Mouse (Mus musculus) thymus, postnatal 4 days (tissue): ENCODE results near the gene Casp6.

Experiments used
- DNase-seq: peaks from one replicate; pipeline ENCODE4 v3.0.0; 2021

Casp6 gene

DNA sequence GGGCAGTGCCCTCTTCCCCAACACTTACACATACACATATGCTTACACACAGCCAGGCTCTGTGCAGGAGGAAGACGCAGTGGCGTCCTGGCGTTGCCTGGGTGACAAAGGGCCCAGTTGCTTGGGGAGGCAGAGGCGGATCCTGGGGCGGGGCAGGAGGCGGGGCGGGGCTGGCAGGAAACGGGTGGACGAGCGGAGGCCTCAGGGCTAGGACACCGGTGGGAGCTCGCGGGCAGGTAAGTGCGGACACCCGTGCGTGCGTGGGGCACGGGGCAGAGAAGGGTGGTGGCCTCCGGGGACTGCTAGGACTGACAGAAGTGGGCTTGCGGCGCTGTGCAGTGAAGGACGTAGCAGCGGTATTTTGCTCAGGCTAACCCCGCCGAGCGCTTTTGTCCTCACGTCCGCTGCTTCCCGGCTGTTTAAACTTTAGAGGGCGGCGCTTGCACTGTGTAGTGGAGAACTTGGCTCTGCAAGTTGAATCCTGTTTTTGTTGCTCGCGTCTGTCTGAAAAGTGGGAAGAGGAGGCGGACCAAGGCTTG lies at the start of gene Casp6:
TSS of gene Casp6 (plus strand) at position 155 of the 539 bp plus-strand sequence.
- peak; percentile 92 for DNase-seq

DNA sequence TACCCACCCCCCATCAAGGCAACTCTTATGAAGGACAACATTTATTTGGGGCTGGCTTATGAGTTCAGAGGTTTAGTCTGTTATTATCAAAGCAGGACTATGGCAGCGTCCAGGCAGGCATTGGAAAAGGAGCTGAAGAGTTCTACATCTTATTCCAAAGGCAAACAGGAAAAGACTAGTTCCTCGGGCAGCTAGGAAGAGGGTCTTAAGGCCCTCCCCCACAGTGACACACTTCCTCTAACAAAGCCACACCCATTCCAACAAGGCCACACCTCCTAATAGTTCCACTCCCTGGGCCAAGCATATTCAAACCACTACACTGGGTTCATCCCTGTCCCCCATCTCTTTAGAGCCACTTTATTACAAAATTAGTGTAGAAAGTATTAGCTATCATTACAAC lies 38.6 kb upstream of the Casp6 start:
- DNase-seq = no peak

DNA sequence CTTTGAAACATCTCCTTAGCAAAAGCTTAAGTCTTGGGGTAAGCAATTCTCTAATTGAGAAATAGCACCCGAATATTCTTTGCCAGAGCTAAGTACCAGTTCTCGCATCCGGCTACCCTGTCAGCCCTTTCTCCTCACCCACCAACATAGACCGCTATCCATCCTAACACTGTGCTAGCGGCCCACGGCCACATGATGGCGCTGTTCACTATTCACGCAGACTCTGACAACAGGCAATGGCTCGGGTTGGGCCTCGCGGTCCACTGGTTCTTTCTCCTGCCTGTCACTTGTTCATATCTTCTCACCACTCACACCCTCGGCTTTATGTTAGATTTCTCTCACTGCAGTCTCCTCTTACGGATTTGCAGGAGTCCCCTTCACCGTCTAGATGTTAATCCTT lies 37.5 kb upstream of the Casp6 start:
- peak; percentile 77 for DNase-seq

DNA sequence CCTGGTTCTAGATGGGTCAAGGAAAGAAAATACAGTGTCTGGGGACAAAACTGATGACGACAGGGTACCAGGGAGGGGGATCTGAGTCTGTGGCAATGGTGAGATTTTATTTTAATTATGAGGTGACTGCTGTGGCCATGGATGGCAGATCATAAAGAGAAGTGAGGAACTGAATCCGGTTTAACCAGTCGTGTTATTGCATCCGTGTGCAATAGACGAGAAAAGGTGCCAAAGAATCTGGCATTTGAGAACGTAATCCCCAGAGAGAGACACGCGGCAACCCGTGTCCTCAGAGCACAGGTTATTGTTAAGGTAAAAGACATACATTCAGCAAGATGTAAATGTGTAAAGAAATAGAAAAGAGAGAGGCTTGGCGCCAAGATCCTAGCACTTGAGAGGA lies 23.9 kb upstream of the Casp6 start:
- DNase-seq = no peak

DNA sequence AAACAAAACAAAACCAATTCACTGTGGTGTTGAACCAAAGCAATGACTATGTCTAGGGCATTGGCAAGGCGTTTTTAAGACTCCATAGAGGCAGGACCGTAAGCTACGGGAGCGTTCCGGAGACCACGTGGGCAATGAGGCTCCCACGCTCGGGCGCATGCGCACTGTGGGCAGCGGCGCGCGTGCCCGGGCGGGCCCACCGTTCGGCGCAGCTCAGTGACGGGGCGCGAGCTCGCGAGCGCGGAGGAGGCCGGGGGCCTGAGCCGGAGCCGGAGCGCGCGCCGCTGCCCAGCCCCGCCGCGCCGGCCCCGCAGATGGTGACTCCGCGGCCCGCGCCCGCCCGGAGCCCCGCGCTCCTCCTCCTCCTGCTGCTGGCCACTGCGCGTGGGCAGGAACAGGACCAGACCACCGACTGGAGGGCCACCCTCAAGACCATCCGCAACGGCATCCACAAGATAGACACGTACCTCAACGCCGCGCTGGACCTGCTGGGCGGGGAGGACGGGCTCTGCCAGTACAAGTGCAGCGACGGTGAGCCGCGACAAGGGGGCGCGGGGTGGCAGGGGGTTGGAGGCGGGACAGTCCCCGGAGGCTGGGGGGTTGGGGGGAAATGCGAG lies 22.7 kb upstream of the Casp6 start, which contains the start of gene Pla2g12a:
TSS of gene Pla2g12a (plus strand) at position 202 of the 617 bp plus-strand sequence.
- peak; percentile 95 for DNase-seq

DNA sequence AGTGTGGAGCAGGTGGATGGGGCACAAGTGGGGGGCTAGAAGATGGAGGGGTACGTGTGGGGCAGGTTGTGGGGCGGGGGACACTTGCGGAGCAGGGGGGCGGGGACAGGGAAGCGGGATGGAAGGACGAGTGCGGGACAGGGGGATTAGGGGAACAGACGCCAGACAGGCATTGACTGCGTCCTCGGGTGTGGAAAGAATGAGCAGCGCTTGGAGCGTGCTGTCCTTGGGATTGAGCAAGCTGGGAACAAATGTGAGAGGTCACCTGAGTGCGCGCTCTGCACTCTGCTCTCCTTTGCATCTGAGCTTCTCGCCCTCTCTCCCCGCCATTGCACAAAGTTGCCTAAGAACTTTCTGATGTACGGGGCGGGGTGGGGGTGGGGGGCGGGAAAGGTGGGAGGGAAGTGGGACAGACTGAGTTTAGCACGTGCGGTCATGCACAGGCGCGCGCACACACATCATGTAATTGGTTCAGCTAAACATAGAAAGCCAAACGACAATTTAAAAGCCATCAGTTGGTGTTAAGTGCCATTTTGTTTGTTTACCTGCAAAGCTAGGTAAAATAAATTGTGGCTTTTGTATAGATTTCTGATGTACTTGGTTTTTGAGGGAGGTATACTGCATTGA lies 22.0 kb upstream of the Casp6 start:
- no peak for DNase-seq

DNA sequence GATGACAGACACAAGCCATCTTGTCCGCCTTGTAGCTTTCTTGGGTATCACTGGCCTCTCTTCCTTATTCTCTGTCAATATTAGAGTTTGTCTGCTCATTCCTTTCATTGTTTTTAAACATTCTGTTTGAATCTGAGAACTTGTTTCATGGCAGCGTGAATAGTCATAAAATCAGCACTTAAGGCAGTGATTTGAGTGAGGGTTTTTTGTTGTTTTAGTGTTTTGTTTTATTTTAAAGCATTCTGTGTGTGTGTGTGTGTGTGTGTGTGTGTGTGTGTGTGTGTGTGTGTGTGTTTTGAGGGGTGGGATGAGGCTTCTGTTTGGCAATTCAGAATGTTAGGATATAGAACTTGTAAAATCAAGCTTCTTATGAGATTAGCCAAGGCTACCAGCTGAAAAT lies 21.3 kb upstream of the Casp6 start:
- DNase-seq = no peak

DNA sequence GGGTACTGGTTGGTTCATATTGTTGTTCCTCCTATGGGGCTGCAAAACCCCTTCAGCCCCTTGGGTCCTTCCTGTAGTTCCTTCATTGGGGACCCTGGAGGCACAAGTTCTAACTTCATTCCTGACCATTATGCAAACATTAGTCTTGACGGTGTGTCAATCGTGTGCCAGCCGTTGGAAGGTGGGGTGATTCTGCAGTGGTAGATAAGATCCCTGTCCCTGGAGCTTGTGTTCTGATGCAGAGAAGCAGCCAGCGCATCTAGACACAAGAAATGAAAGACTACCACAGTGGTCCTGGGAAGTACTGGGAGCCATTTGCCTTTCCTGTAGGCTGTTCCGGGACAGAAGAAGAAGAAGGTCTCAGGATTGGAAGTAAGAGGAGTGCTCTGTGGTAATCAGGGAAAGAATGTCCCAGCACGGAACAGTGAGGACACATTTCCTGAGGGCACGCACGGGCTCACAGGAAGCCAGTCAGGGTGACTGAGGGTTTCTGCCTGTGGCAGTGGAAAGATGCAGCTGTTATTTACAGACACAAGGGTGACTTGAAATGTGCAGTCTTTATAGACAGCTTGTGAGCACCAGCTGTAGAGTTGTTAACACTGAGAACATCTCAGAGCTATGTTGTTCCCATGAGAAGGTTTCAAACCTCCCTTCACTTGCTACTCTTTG lies 20.2 kb upstream of the Casp6 start:
- peak; percentile 54 for DNase-seq

DNA sequence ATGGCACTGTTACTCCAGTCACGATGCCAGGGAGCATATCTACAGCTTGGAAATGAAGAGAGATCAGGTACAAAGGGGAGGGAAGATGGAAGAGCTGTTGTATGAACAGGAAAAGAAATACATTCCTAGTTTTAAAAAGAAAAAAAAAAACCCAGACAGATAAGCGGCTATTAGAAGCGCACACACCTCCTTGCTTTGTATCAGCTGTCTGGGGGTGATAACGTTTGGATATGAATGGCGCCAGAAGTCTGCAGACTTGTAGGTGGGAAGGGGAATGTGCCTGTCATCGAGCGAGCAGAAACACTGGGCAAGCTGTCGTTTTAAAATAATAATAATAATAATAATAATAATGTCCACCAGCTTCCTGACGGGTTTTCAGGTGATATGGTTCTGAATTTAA lies 15.6 kb upstream of the Casp6 start:
- no peak for DNase-seq

DNA sequence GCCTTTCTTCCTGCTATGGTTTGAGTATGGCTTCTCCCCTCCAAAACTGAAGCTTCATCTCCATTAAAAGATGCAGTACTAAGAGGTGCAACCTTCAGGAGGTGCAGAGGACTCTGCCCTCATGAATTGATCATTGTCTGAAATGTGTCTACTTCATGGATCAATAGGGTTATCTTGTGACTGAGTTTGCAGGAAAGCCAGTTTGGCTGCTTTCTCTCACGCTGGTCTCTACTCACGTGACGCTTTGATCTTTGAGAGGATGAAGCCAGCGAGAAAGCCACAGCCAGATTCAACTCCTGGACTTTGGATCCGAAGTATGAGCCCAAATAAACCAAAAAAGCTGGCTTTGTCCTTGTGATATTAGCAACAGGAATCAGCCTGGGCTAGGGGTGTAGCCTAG lies 14.8 kb upstream of the Casp6 start:
- DNase-seq = no peak

DNA sequence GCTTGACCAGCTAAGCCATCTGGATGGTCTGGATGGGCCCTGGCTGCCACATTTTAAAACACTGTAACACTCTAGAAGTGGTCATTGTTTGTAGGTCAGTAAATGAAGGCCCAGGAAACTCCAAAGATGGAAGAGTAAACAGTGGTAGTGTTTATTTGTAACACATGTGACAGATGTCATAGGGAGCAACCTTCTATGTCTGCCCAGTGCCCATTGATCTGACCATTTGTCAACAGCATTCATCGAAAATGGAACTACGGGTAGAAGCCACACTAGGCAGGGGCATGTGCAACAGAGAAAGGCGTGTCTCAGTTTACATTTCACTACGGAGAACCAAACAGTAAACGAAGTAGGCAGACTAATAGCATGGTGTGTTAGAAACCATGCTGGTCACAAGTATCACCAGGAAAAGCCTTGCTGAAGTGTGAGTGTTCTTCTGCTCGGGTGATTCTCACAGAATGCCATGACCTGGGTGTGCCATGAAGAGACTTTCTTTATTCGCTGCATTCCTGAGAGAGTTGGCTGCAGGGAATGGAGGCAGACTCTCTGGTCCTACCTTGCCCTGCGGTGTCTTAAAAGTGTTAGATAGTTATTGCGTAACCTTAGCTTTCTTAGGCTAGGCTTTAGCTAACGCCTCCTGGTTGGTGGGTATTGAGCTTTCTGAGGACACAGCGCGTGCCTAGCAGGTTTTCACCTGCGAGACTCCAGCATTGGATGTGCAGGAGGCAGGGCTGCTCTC lies 13.3 kb upstream of the Casp6 start:
- no peak for DNase-seq

DNA sequence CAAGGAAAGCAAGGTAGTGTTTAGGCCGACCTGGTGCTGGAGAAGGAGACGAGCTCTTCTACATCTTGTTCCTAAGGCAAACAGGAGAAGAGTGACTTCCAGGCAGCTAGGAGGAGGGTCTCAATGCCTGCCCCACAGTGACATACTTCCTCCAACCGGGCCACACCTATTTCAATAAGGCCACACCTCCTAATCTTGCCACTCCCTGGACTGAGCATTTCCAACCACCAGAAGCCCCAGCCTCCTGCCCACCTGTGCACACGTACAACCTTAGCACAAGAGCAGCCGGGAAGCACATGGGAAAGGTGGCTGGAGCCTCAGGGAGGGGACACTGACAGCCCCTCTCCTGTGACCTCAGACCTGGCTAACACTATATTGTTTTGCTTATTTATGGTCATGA lies 9.2 kb upstream of the Casp6 start:
- no peak for DNase-seq

DNA sequence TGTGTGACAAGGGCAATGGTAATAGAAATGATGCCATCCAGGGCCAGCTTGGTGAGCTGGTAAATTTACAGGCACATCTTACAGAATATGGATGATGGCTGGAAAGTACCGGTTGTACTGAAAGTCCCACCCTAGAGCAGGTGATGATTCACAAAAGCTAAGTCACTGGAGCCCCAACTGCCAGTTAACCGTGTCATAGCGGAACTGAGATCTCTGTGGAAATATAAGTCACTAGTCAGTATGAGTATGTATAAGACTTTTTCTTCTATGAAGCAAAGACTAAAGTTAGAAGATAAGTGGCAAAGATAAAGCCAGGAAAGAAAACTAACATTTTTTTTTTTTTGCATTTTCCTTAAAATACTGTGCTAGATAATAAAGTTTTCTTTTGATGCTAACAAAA lies 8.1 kb upstream of the Casp6 start:
- DNase-seq = no peak

DNA sequence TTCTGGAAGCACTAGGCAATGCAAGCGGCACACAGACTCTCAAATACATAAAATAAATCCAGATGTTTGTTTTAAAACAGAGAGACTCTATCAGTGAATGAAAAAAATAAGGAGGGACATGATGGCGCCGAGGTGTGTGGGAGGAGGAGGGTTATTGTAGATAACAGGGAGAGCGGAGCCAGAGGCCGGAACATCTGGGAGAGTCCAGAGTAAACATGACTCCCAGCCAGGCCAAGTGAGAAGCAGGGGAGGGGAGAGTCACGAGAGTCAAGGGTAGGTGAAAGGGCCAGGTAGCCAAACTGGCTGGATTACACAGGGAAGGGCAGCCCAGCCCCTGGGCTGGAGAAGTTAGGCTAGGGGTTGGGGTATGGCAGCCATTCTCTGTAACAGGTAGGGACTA lies 4.6 kb upstream of the Casp6 start:
- no peak for DNase-seq

DNA sequence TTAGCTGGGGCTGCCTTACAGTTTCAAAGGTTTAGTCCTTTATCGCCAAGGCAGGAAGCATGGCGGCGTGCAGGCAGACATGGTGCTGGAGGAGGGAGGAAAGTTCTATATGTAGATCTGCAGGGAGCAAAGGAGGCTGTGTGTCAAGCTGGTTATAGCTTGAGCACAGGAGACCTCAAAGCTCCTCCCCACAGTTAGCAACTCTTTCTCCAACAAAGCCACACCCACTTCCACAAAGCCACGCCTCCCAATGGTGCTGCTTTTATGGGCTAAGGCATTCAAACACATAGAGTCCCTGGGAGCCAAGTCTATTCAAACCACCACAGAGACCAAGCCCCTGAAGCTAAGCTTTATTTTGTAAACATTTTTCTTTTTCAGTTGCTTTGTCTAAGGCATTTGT lies 2.3 kb upstream of the Casp6 start:
- DNase-seq = peak; percentile 46

DNA sequence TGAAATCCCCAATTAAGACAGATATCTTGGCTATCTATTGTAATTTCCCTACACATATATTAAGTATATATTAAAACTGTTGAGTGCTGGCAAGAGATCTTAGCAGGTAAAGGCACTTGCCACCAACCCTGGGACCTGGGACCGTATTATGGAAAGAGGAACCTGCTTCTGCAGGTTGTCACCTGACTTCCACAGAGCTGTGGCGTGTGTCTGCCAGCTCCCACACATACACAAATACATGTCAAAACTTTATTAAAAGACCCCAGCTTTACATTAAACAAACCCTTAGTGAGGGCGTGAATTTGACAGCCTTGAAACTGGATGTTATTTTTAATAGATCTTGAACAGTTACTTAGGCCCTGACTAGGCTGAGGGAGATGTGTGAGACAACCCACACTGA lies 2.1 kb downstream of the Casp6 start:
- no peak for DNase-seq

DNA sequence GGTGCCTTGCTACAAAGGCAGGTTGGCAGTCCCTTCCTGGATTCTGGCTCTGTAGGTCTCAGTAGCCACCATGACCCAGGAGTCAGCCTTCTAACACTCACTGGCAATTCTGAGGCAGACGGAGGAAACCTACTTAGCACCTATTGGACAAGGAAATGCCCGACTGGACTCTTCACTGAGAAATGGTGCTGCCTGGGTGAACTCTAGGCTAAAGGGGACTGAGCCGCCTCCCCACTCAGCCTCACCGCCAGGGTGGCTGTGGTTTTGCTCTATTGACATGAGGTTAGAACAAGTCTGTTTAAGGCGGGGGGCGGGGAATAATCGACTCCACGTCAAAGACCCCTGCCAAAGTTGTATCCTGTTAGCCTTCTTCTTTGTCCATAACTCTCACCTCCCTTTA lies 2.6 kb downstream of the Casp6 start:
- peak; percentile 53 for DNase-seq

DNA sequence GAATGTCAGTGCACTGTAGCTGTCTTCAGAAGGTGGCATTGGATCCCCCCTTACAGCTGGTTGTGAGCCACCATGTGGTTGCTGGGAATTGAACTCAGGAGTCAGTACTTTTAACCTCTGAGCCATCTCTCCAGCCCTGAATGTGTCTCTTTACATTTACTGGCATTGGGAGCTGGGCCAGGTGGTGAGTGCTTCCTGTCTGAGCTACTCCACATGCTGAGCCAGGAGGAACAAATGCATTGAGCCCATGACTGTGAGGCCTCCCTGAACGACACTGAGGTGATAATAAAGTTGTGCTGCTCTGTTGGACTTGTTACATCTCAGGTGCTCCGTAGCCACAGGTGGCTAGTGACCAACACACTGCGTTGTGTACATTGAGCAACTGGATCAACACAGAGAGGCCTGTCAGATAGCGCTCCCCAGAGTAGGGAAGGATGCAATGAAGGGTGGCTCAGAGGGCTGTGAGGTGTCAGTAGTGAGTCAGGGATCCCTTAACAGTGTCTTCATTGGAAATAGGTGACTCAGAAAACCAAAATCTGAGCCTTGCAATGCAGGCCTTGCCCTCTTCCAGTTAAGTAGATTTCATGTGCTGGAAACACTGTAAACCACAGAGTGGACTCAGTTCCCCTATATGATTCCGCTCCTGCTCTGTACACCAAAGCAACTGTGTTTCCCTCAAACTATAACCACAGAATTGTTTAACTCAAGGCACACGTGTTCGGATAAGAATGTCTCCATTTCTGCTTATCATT lies 3.3 kb downstream of the Casp6 start:
- peak; percentile 35 for DNase-seq

DNA sequence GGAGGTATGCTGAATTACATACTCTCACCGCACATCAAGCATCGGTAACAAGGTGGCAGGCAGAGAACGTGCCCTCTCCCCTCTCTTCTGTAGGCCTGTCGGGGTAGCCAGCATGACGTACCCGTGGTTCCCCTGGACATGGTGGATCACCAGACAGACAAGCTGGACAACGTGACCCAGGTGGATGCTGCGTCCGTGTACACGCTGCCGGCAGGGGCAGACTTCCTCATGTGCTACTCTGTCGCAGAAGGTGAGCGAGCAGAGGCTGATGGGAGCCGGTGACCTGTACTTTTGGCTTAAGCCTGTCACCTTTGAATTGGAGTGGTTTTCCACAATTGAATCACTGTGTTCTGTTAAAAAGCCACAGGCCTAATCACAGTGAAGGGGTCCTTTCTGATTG lies 10.8 kb downstream of the Casp6 start:
- DNase-seq = no peak

DNA sequence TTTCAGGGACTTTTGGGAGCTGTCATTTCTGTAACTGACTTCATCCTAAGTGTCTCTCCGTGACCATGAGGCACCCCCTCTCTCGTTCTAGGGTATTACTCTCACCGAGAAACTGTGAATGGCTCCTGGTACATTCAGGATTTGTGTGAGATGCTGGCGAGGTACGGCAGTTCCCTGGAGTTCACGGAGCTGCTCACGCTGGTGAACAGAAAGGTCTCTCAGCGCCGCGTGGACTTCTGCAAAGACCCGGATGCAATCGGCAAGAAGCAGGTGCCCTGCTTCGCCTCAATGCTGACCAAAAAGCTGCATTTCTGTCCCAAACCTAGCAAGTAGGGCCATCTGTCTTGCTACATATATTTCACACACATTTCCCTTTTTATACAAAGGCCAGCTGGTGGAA lies 12.0 kb downstream of the Casp6 start:
- DNase-seq = no peak

DNA sequence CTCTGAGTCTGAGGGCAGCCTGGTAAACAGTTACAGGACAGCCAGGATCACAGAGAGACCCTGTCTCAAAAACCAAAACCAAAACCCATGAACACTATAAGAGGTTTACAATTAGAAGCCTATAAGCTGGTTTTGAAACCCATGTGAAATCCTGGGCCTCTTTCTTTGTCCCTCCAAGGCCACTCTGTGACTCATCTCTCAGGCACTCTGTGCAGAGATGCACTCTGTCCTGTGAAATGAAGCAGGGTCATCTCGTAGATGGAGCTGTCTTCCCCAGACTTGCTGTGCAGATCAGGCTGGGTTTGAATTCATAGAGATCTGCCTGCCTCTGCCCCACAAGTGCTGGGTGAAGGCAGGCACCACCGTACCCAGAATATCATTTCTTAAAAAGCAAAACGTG lies 16.2 kb downstream of the Casp6 start:
- no peak for DNase-seq

DNA sequence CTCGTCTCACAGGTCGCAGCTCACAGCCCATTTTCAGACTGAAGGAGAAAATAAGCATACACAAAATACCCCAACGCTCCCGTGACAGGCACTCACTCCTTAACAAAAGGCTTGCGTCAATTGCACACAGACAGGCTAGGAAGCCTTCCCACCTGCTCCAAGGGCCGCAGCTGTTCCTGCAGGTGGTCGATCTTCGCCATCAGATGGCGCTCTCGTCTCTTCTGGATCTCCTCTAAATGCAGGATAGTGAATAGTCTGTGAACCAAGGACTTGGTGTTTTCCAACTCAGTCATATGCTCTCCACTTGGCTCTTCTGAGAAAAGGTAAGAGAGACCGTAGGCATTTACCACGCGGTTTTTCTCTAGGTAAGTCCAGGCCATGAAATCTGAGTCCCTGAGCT lies 17.2 kb downstream of the Casp6 start:
- DNase-seq = peak; percentile 82

DNA sequence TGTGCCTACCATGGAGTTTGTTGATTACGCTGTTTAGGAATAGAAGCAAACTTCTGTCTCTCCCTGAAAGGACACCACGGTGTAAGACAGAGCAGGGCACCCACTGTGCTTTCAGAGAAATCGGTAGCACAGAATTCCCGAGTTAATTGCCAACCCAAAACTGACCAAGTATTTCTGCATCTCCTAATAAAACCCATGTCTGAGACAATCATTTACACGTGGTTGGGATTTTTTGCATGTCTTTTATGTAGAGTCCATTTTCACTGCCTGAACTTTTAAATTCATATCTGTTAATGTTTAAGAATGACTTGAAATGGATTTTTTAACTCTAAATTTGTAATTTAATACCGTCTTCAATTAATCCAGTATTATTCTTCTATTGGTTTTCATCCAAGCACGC lies 22.4 kb downstream of the Casp6 start:
- no peak for DNase-seq
